Mouse (Mus musculus) bone marrow, adult 2 months (tissue): ENCODE measurements around the gene Sh3bgr. TPM values are rescaled to one million over a fixed set of nuclear protein-coding genes. Genes with fewer than 3 reads are reported as not detected.

Experiments used
- H3K27ac ChIP-seq: fragments of 200-500 bp; 2 replicates; pipeline ENCODE4 v1.5.1; 2012; ENCODE audit warnings: low read depth, mild to moderate bottlenecking, control low read depth, inconsistent platforms, low read length; ENCODE audit not compliant: control insufficient read depth, poor library complexity, insufficient read depth
- H3K4me1 ChIP-seq: fragments of 200-500 bp; 2 replicates; pipeline ENCODE4 v1.6.1; 2011; ENCODE audit warnings: low read length; ENCODE audit not compliant: control insufficient read depth, insufficient read depth
- H3K4me3 ChIP-seq: fragments of 200-500 bp; replicated peaks from 2 replicates; pipeline ENCODE3; 2011; ENCODE audit warnings: mild to moderate bottlenecking, low read depth, low read length, control low read depth; ENCODE audit not compliant: control insufficient read depth
- CTCF ChIP-seq: fragments of 200-500 bp; IDR thresholded peaks from 2 replicates; pipeline ENCODE4 v1.5.1; 2011; ENCODE audit warnings: low read length, control low read depth; ENCODE audit not compliant: control insufficient read depth, insufficient read depth
- POLR2A ChIP-seq: fragments of 200-500 bp; IDR thresholded peaks from 2 replicates; pipeline ENCODE4 v1.6.1; 2011; ENCODE audit warnings: low read depth, mild to moderate bottlenecking, control low read depth, low read length, borderline replicate concordance; ENCODE audit not compliant: control insufficient read depth
- WGBS: fragments of 180-500 bp; shearing (Covaris S2); methylation state at CpG from one replicate; pipeline ENCODE4 v1.1.7; 2018; 5-methylcytosine and 5-hydroxymethylcytosine counted together
- polyA plus RNA-seq: library from polyadenylated mRNA; stranded (reverse); fragments of >200 nt; gene quantifications from 2 replicates; pipeline ENCODE4 v1.2.4, GENCODE M21; 2011; ENCODE audit warnings: low replicate concordance; ENCODE audit not compliant: missing spikeins, insufficient read depth, insufficient read length

Gene Sh3bgr
- polyA plus RNA-seq, 1 experiment: 7.6 TPM

DNA sequence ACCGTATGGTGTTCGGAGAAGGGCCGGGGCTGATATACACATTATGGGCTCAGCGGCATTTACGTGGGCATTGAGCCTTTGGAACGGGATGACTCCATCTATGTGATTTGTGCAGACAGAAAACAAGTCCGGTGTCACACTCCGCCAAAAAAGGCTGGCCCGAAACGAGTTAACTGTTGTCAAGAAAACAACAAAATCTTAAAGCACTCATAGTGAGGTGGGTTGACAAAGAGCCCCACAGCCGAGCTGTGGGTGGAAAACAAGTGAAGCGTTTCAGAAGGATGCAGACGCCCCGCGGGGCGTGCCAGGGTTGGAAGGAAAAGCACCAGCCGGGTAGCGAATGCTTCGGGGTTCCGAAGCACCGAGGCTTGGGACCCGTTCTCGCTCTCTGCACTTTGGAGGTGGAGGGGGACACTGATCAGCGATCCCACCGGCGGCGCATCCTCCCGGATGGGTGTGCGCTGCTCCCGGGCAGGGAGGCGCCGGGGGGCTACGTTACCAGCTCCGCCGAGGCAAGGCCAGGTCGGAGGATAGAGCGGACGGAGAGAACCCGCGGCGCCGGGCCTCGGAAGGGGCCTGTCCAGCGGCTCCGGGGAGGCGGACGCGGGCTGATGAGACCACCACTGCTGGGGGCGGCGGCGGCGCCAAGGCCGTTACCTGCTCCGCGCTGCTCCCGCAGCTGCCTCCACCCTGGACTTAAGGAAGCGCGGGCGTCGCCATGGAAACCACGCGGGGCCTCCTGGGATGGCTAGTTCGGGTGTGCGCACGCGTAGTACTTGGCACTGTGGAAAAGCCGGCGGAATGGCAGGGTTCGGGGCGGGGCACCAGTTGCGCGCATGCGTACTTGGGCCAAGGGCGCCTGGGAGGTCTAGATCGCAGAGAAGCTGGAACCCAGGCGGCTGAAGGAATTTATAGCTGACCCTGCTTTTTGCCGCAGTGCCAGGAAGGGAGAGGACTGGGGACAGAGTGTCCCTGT lies 8.4 kb upstream of the Sh3bgr start, which contains the start of gene Lca5l:
Lca5l (minus strand) TSS at position 741 of the 976 bp plus-strand sequence.
- TF ChIP-seq CTCF (no peak), POLR2A (no peak)
- peak within 1 kb of the TSS; percentile 18; the same call in 1 of the 2 replicates for H3K27ac ChIP-seq
- WGBS: 1% methylated on average over 77 of the region's 77 CpGs
- no peaks in the 10 kb centered on the region for H3K4me1 ChIP-seq
- peak within 1 kb of the TSS; percentile 69 for H3K4me3 ChIP-seq

DNA sequence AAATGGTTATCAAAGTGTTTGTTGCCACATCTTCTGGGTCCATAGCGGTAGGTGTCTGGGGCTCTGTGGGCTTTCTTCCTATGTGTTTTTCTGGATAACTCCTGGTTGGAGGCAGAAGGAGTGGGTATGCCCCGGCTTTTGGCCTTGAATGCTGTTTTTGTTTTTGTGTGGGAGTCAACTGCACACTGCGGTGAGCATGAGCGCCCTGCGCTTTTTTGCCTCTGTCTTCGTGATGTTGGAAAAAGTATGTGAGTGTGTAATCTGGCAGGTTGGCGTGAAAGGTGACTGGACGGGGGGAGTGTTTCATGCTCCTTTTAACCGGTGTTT lies 415 bp downstream of the Sh3bgr start:
- 69% methylated on average over 9 of the region's 9 CpGs for WGBS
- Histone ChIP-seq H3K4me1 (no peaks in the 10 kb centered on the region), H3K27ac (no peak overlapping the region), H3K4me3 (no peak overlapping the region)
- TF ChIP-seq POLR2A (no peak), CTCF (no peak)

- WGBS: 80% methylated on average over 11 of the region's 11 CpGs
- Histone ChIP-seq H3K4me1 (no peaks in the 10 kb centered on the region), H3K4me3 (no peak overlapping the region), H3K27ac (no peak overlapping the region)
- no peak for TF ChIP-seq CTCF
These were observed 1.4 kb downstream of the Sh3bgr start for GRCm38 (mm10) chr16:96201485-96202232.

- no peak for TF ChIP-seq POLR2A
- TF ChIP-seq CTCF: no peak
- H3K4me3 ChIP-seq: no peak overlapping the region
- peaks cover 5% of the 10 kb centered on the region; the same call in 1 of the 2 replicates for H3K4me1 ChIP-seq
- WGBS: 82% methylated on average over 10 of the region's 10 CpGs
- no peak overlapping the region for H3K27ac ChIP-seq
These were observed 9.5 kb downstream of the Sh3bgr start for GRCm38 (mm10) chr16:96209789-96210188.

DNA sequence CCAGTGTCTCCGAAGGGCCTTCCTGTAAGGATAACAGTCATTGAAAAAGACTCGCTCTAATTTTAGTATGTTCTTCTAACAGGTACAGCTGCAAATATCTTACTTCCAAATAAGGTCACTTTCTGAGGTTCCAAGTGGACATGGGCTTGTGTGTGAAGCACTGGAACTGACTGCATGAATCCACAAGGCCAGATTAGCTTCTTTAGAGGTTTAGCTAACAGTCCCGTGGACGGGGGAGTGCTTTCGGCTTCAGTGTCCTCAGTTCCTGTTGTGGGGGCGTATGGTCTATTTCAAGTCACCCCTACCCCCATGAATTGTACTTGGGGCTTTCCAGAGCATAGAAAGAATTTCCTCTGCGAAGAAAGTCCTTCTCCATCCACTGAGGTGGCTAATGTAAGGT lies 10.6 kb downstream of the Sh3bgr start:
- H3K4me3 ChIP-seq: no peak overlapping the region
- H3K4me1 ChIP-seq: peaks cover 5% of the 10 kb centered on the region; the same call in 1 of the 2 replicates
- H3K27ac ChIP-seq: no peak overlapping the region
- WGBS: 64% methylated on average over 7 of the region's 7 CpGs
- TF ChIP-seq CTCF: no peak
- TF ChIP-seq POLR2A: no peak

GRCm38 (mm10) chr16:96213027-96213426 lies 12.8 kb downstream of the Sh3bgr start:
- TF ChIP-seq CTCF (no peak), POLR2A (no peak)
- H3K4me3 ChIP-seq: no peak overlapping the region
- 89% methylated on average over 4 of the region's 4 CpGs for WGBS
- H3K27ac ChIP-seq: no peak overlapping the region
- H3K4me1 ChIP-seq: peaks cover 5% of the 10 kb centered on the region; the same call in 1 of the 2 replicates

DNA sequence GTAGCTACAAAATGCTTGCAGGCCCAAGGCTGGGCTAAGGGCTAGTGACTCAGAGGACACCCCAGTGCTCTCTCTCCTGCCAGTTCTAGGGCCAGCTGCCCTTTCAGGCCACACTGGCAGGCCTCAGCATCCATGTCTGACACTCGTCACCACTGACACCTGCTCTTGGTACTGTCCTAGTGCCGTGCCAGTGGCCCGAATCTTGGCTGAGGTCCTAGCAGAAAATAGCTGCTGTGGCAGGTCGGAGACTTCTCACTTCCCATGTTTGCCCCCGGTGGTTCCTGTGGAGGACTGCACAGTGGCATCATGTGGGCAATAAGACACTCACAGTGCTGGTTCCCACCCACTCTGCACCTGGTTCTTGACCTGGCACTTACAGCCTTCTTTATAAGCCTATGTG lies 21.2 kb downstream of the Sh3bgr start:
- Histone ChIP-seq H3K4me1 (no peaks in the 10 kb centered on the region; the same call in 1 of the 2 replicates), H3K27ac (no peak overlapping the region), H3K4me3 (no peak overlapping the region)
- 13% methylated on average over 5 of the region's 5 CpGs for WGBS
- no peak for TF ChIP-seq CTCF
- TF ChIP-seq POLR2A: no peak

DNA sequence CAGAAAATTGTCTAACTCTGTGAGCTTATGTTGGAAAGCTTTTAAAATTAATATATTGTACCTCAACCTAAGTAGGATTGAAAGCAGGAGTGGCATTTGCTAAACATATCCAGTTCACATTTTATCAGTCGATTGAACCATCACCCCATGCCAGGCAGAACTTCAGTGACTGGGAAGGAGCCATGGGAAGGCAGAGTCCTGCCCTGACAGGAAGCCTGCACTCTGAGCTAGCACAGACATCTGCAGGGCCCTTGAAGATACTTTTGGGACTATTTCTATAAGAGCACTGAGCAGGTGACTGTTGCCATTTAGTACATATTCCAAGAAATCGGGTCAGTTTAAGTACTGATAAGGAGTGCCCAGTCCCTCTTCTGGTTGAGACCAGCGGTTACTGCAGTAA lies 21.7 kb downstream of the Sh3bgr start:
- WGBS: 57% methylated on average over 3 of the region's 3 CpGs
- no peak overlapping the region for H3K4me3 ChIP-seq
- H3K27ac ChIP-seq: no peak overlapping the region
- TF ChIP-seq POLR2A: no peak
- TF ChIP-seq CTCF: no peak
- no peaks in the 10 kb centered on the region; the same call in 1 of the 2 replicates for H3K4me1 ChIP-seq
